Mouse (Mus musculus): Measurements from ENCODE around the gene Dusp1.

DNA sequence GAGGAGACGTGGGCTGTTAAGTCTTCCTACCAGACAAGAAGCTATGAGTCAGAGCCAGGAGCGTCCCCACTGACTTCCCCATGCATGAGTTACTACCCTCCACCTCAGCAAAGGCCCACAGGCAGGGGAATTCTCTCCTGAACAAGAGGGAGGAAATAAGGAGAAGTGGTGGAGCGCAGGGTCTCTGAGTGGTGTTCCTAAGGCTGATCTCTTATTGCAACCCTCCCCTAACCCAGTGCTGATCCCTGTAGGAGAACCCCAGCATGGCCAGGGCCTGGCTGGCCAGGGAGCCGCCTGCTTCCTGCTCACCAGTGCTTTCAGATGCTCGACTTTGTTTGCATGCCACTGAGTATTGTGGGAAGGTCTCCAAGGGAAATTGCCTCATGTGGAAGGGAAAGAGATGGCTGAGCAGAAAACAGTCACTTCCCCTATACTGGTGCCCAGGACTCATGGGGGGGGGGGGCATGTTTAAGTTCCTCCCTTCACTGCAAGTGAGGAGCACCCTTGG, 64.5 kb downstream of the Dusp1 start:
- no peak for TF ChIP-seq CTCF (IDR thresholded peaks at IDR 0.05; ENCODE audit: low read depth, low read length)
- no peak for TF ChIP-seq POLR2A (IDR thresholded peaks at IDR 0.05; ENCODE audit: borderline replicate concordance, low read depth, low read length)

Measured in bone marrow macrophage, adult 2 months (primary cell).